Mouse (Mus musculus) forebrain, embryonic 16.5 days (tissue): ENCODE measurements at regions not wholly inside any gene's neighbourhood (a gene's known extent, or its start where the extent isn't known, plus 50 kb on each side); places are given as distances from the start of the nearest gene placed in this dataset.
A peak's percentile ranks its signal among the peaks of the same experiment; 100 is the strongest.

Experiments used
- ATAC-seq: fragments of 200-750 bp; cut with Nextera tagmentation; 2 replicates; pipeline ENCODE4 v1.8.0; 2017; ENCODE audit warnings: mild to moderate bottlenecking, moderate library complexity
- H3K27ac ChIP-seq: fragments of 300-500 bp; sonication (generic); 2 replicates; pipeline ENCODE4 v1.5.1; 2014; ENCODE audit warnings: low read length, control low read depth
- H3K27me3 ChIP-seq: fragments of 300-500 bp; sonication (generic); replicated peaks from 2 replicates; pipeline ENCODE4 v1.6.1; 2014; ENCODE audit warnings: low read length; ENCODE audit not compliant: control insufficient read depth, insufficient read depth
- H3K36me3 ChIP-seq: fragments of 300-500 bp; sonication (generic); 2 replicates; pipeline ENCODE4 v1.6.1; 2014; ENCODE audit not compliant: control insufficient read depth, insufficient read depth
- H3K4me1 ChIP-seq: fragments of 300-500 bp; sonication (generic); replicated peaks from 2 replicates; pipeline ENCODE4 v1.6.1; 2014; ENCODE audit warnings: low read length; ENCODE audit not compliant: control insufficient read depth, insufficient read depth
- H3K4me2 ChIP-seq: fragments of 300-500 bp; sonication (generic); 2 replicates; pipeline ENCODE4 v1.6.1; 2014; ENCODE audit warnings: mild to moderate bottlenecking, low read length, control low read depth
- H3K4me3 ChIP-seq: fragments of 300-500 bp; sonication (generic); replicated peaks from 2 replicates; pipeline ENCODE4 v1.5.1; 2014; ENCODE audit warnings: mild to moderate bottlenecking, low read length, control low read depth
- H3K9ac ChIP-seq: fragments of 300-500 bp; sonication (generic); replicated peaks from 2 replicates; pipeline ENCODE4 v1.6.1; 2014; ENCODE audit warnings: low read depth, low read length, control low read depth
- H3K9me3 ChIP-seq: fragments of 300-500 bp; sonication (generic); 2 replicates; pipeline ENCODE4 v1.6.1; 2016; ENCODE audit warnings: low read length; ENCODE audit not compliant: control insufficient read depth
- WGBS: fragments of 180-500 bp; shearing (Covaris S2); extraction: QIAGEN DNeasy Blood & Tissue Kit; methylation state at CpG from one replicate; pipeline ENCODE4 v1.1.7; 2014; 5-methylcytosine and 5-hydroxymethylcytosine counted together

DNA sequence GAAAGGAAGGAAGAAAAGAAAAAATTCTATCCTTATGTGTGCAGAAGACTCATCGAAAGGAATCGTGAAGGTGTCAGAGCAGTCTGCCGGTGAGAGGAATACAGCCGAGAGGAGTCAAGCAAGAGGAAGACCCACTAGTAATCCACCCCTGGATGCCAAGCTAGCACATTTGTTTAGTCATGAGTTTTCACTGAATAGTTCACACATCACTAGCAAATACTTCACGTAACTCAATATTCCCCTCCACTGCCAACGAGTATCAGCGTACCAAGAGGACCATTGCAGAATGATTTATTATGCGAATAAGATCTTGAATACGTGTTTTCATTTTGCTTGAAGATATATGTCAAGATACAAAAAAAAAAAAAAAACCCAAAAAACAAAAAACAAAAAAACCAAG, 270.2 kb upstream of the Nrip1 start:
- Histone ChIP-seq H3K4me2 (no peak overlapping the region), H3K9ac (no peak overlapping the region), H3K27ac (no peak overlapping the region), H3K9me3 (no peaks in the 10 kb centered on the region), H3K27me3 (no peaks in the 10 kb centered on the region), H3K4me3 (no peak overlapping the region), H3K36me3 (no peaks in the 10 kb centered on the region), H3K4me1 (no peaks in the 10 kb centered on the region)
- 91% methylated on average over 9 of the region's 9 CpGs for WGBS
- ATAC-seq, result no peak

DNA sequence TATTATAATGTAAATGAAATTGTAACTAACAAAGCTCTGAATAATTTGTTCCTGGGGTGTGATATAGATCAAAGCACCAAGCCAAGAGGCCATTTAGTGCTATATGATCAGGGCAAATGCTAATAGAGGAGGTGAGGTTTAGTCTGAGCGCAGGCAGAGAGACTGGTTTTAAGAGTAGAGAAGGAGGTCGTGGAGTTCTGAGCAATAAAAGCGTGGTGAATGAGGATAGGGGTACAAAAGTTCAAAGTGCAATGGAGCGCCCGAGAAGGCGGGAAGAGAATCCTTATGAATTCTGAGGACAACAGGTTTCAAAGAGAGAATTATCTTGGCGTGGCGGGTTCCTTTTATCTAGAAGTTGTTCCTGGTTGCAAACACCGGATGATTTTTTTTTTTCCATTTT, 261.5 kb upstream of the Nrip1 start:
- Histone ChIP-seq H3K4me1 (no peaks in the 10 kb centered on the region), H3K27me3 (no peaks in the 10 kb centered on the region), H3K4me2 (no peak overlapping the region), H3K36me3 (no peaks in the 10 kb centered on the region), H3K4me3 (no peak overlapping the region), H3K9ac (no peak overlapping the region), H3K27ac (no peak overlapping the region), H3K9me3 (no peaks in the 10 kb centered on the region)
- 88% methylated on average over 9 of the region's 9 CpGs for WGBS
- no peak for ATAC-seq

DNA sequence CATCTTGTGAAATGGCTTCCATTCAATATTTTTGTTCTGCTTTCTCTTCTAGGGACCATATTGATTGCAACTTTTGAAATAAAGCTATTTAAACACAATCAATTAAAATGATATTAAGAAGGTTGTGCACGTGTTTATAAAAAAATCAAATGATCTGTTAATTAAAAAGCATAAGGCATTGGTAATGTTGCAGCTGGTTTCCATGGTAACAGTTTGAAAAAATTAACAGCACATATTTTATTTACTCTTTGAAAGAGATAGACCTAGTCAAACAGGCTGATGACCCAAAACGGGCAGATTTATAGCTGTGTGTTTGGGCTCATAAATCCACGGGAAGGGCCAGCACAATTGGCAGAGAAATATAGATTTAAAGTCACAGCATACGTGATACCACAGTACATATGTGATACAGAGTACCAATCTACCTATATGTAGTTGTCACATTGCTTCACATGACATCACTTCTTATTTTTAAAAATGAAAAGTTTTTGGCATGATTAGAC, 260.6 kb upstream of the Nrip1 start:
- Histone ChIP-seq H3K4me1 (no peaks in the 10 kb centered on the region), H3K4me2 (no peak overlapping the region), H3K9ac (no peak overlapping the region), H3K27ac (no peak overlapping the region), H3K36me3 (no peaks in the 10 kb centered on the region), H3K4me3 (no peak overlapping the region), H3K9me3 (no peaks in the 10 kb centered on the region), H3K27me3 (no peaks in the 10 kb centered on the region)
- ATAC-seq, result peak; percentile 54
- WGBS, result 72% methylated on average over 4 of the region's 4 CpGs

DNA sequence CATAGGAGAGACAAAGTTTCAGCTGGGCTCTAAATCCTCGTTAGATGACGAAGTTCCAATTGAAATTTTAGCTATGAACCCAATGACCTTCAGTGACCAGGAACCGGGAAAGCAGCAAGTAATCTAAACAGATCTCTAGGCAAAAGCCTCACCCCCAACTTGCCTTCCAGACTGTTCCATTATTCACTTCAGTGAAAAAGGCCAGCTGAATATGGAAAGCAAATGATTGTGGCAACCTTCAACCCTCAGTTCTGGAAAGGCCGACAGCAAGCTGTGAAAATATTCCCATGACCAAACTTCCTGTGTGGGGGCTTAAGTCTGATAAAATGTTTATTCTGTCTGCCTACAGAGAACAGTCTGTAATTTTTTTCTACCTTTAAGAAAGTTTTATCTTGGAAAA, 252.5 kb upstream of the Nrip1 start:
- H3K27ac ChIP-seq, result no peak overlapping the region
- H3K4me2 ChIP-seq, result no peak overlapping the region
- H3K9ac ChIP-seq, result no peak overlapping the region
- no peaks in the 10 kb centered on the region for H3K27me3 ChIP-seq
- no peaks in the 10 kb centered on the region for H3K36me3 ChIP-seq
- no peak overlapping the region for H3K4me3 ChIP-seq
- H3K4me1 ChIP-seq, result no peaks in the 10 kb centered on the region
- WGBS, result 60% methylated on average over 4 of the region's 4 CpGs
- H3K9me3 ChIP-seq, result no peaks in the 10 kb centered on the region
- ATAC-seq, result no peak

DNA sequence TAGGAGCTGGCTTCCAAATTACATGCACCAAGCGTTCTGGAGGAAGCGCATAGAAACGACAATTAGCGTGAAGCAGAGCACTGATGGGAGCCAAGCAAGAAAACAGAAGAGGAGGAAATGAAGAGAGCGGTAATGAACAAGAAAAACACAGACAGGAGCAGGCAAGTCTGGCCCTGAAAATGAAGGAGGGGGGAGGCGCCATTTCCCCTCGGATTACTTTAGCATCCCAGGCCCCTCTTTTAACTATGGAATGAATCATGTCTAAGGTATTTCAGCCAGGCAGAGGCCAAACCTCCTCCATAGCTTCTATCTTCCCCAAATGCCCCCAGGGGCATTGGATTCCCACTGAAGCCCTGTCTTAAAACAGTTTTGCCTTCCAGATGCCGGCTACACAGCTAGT, 248.1 kb upstream of the Nrip1 start:
- 49% methylated on average over 8 of the region's 8 CpGs for WGBS
- Histone ChIP-seq H3K27ac (no peak overlapping the region), H3K4me3 (no peak overlapping the region), H3K4me1 (no peaks in the 10 kb centered on the region), H3K9ac (no peak overlapping the region), H3K27me3 (no peaks in the 10 kb centered on the region), H3K9me3 (no peaks in the 10 kb centered on the region), H3K36me3 (no peaks in the 10 kb centered on the region), H3K4me2 (no peak overlapping the region)
- ATAC-seq, result peak; percentile 62

DNA sequence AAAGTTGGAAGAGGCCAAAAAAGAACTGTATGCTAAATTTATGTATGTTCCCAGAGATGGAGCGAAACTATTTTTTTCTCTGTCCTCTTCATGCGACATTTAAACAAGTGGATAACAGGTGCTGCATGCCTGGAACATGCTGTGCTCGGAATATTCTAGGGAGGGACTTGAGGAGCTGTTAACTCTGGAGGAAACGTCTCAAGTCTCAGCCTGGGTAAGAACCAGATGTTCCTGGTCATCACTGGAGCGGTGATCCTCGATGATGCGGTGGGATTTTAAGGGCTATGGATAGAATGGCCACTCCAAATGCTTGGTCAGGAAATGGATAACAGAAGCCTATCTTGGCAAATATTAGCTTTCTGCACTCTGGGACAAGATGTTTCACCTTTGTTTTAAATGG, 244.7 kb upstream of the Nrip1 start:
- 91% methylated on average over 7 of the region's 7 CpGs for WGBS
- Histone ChIP-seq H3K27me3 (no peaks in the 10 kb centered on the region), H3K9me3 (no peaks in the 10 kb centered on the region), H3K4me1 (no peaks in the 10 kb centered on the region), H3K27ac (no peak overlapping the region), H3K36me3 (no peaks in the 10 kb centered on the region), H3K9ac (no peak overlapping the region), H3K4me2 (no peak overlapping the region), H3K4me3 (no peak overlapping the region)
- ATAC-seq, result no peak

DNA sequence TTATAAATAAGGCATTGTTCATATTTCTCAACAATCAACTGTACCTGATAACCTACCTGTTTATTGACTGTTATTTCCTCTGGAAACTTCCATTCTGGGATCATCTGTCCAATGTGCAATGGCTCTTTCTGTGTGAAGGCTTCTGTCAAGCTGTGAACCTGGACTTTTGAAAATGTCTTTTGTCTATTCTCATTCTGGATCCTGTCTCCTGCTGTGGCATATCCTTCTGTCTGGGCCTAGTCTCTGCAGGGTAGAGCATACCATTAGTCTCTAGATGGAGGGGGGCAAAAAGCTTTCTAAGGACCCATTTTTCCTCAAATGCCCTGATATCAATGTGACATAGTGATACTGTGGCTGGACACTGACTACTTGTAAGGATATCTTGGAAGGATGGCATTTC, 237.4 kb upstream of the Nrip1 start:
- Histone ChIP-seq H3K36me3 (no peaks in the 10 kb centered on the region), H3K27me3 (no peaks in the 10 kb centered on the region), H3K27ac (no peak overlapping the region), H3K4me1 (no peaks in the 10 kb centered on the region), H3K4me3 (no peak overlapping the region), H3K9me3 (no peaks in the 10 kb centered on the region), H3K9ac (no peak overlapping the region), H3K4me2 (no peak overlapping the region)
- ATAC-seq, result no peak

DNA sequence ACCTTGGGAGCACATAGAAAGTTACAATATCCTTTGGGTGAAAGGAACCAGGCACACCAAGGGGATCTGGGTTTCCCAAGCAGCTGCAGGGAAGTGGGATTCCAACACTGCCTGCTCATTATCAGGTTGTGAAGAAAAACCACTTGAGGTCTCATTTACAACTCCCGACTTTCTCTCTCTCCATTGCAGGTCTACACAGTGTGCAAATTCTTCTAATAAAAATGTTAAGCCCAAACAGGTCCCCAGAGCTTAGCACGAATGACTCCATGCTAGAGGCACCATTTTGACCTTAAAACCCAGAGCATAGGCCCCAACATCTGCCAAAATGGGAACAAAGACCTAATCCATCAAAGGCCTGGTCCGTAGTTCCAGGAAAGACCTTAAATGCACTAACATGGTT, 231.3 kb upstream of the Nrip1 start:
- no peak overlapping the region for H3K27ac ChIP-seq
- ATAC-seq, result no peak
- H3K4me2 ChIP-seq, result no peak overlapping the region
- H3K36me3 ChIP-seq, result no peaks in the 10 kb centered on the region
- no peak overlapping the region for H3K4me3 ChIP-seq
- no peaks in the 10 kb centered on the region for H3K27me3 ChIP-seq
- H3K9me3 ChIP-seq, result no peaks in the 10 kb centered on the region
- no peak overlapping the region for H3K9ac ChIP-seq
- WGBS, result 71% methylated on average over 3 of the region's 3 CpGs
- peaks cover 4% of the 10 kb centered on the region; the same call in 1 of the 2 replicates for H3K4me1 ChIP-seq

DNA sequence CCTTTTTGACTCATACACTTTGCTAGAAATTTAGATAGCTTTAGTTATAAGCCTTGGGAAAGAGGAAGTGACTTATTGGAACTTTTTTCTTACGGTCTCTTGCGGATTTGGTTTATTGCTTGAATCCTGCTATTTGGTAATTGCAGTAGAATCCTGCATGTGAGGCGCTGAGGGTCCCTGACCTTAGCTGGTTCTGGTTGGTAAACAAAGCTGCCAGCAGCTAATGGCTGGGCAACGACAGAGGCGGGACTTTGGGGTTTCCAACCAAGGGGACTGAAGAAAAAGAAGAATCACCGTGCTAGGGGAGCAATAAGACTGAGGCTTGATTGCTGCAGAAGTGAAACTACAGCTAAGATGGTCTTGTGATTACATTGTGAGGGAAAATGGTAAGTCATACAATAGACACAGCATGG, 230.2 kb upstream of the Nrip1 start:
- Histone ChIP-seq H3K4me1 (peaks cover 4% of the 10 kb centered on the region; the same call in 1 of the 2 replicates), H3K27me3 (no peaks in the 10 kb centered on the region), H3K27ac (no peak overlapping the region), H3K4me2 (no peak overlapping the region), H3K4me3 (no peak overlapping the region), H3K9ac (no peak overlapping the region), H3K9me3 (no peaks in the 10 kb centered on the region), H3K36me3 (no peaks in the 10 kb centered on the region)
- ATAC-seq, result no peak
- WGBS, result 88% methylated on average over 6 of the region's 6 CpGs

DNA sequence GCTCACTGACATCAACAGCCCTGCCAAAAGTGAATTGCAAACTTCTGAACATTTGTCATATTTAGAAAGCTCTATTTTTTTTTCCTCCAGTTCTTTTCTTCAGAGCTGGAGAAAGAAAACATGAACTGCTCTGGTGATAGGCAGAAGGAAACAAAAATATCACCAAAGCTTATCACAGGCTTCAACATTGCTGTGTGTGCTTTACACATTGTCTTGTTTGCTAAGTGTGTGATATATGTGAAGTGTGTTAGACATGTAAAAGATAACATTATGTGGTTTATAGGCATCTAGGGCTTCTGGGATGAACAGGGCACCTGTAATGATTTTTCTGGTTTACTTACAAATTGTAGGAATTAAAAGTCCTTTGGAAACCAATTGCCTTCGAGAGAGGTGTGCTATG, 229.8 kb upstream of the Nrip1 start:
- no peak overlapping the region for H3K4me3 ChIP-seq
- no peaks in the 10 kb centered on the region for H3K9me3 ChIP-seq
- no peaks in the 10 kb centered on the region for H3K27me3 ChIP-seq
- ATAC-seq, result no peak
- no peak overlapping the region for H3K9ac ChIP-seq
- WGBS, result 78% methylated on average over 1 of the region's 1 CpGs
- H3K27ac ChIP-seq, result no peak overlapping the region
- no peak overlapping the region for H3K4me2 ChIP-seq
- H3K36me3 ChIP-seq, result no peaks in the 10 kb centered on the region
- H3K4me1 ChIP-seq, result peaks cover 4% of the 10 kb centered on the region; the same call in 1 of the 2 replicates
